Mouse (Mus musculus) liver, embryonic 13.5 days (tissue): ENCODE measurements around the gene Spire2. TPM values are rescaled to one million over a fixed set of nuclear protein-coding genes. Genes with fewer than 3 reads are reported as not detected.

Experiments used
- ATAC-seq: fragments of 200-750 bp; cut with Nextera tagmentation; 2 replicates; pipeline ENCODE4 v1.8.0; 2017; ENCODE audit warnings: low read depth, mild to moderate bottlenecking, moderate number of reproducible peaks, moderate library complexity
- DNase-seq: peaks from one replicate; pipeline ENCODE4 v3.0.0; 2022
- H3K27ac ChIP-seq: fragments of 300-500 bp; sonication (generic); 2 replicates; pipeline ENCODE4 v1.5.1; 2015; ENCODE audit warnings: moderate library complexity, mild to moderate bottlenecking, inconsistent platforms
- H3K27me3 ChIP-seq: fragments of 300-500 bp; sonication (generic); 2 replicates; pipeline ENCODE4 v1.6.1; 2015; ENCODE audit warnings: mild to moderate bottlenecking, inconsistent platforms
- H3K36me3 ChIP-seq: fragments of 300-500 bp; sonication (generic); 2 replicates; pipeline ENCODE4 v1.6.1; 2015; ENCODE audit warnings: mild to moderate bottlenecking, inconsistent platforms
- H3K4me1 ChIP-seq: fragments of 300-500 bp; sonication (generic); replicated peaks from 2 replicates; pipeline ENCODE4 v1.6.1; 2015; ENCODE audit warnings: inconsistent platforms
- H3K4me2 ChIP-seq: fragments of 300-500 bp; sonication (generic); 2 replicates; pipeline ENCODE4 v1.6.1; 2015; ENCODE audit warnings: inconsistent platforms, mild to moderate bottlenecking, moderate library complexity
- H3K4me3 ChIP-seq: fragments of 300-500 bp; sonication (generic); replicated peaks from 2 replicates; pipeline ENCODE4 v1.5.1; 2015; ENCODE audit warnings: mild to moderate bottlenecking, inconsistent platforms
- H3K9ac ChIP-seq: fragments of 300-500 bp; sonication (generic); 2 replicates; pipeline ENCODE4 v1.6.1; 2015; ENCODE audit warnings: mild to moderate bottlenecking, inconsistent platforms
- H3K9me3 ChIP-seq: fragments of 300-500 bp; sonication (generic); replicated peaks from 2 replicates; pipeline ENCODE4 v1.6.1; 2016; ENCODE audit warnings: inconsistent platforms
- WGBS: fragments of 180-500 bp; shearing (Covaris S2); methylation state at CpG from one replicate; pipeline ENCODE4 v1.1.7; 2015; ENCODE audit not compliant: insufficient replicate concordance; 5-methylcytosine and 5-hydroxymethylcytosine counted together
- polyA plus RNA-seq: library from polyadenylated mRNA; unstranded; fragments of >200 nt; fragmentation: Nextera tagmentation; extraction: Ambion mirVana; gene quantifications from 2 replicates; pipeline ENCODE4 v1.2.1, GENCODE M21; 2015

The Spire2 gene
- polyA plus RNA-seq, 1 experiment from 2014 or later, result 3.1 TPM

- peaks cover 19% of the 10 kb centered on the region for H3K27me3 ChIP-seq
- no peak overlapping the region for H3K27ac ChIP-seq
- no peak overlapping the region for H3K9ac ChIP-seq
- no peak overlapping the region for H3K4me3 ChIP-seq
- H3K4me1 ChIP-seq, result peaks cover 45% of the 10 kb centered on the region
- H3K4me2 ChIP-seq, result no peak overlapping the region
- H3K36me3 ChIP-seq, result no peaks in the 10 kb centered on the region
- DNase-seq (no peak), ATAC-seq (no peak)
- WGBS, result 75% methylated on average over 4 of the region's 4 CpGs
- no peaks in the 10 kb centered on the region for H3K9me3 ChIP-seq
These were observed 16.6 kb downstream of the Spire2 start for GRCm38 (mm10) chr8:123349073-123349472.

GRCm38 (mm10) chr8:123352118-123352517 lies 19.6 kb downstream of the Spire2 start:
- H3K9me3 ChIP-seq, result no peaks in the 10 kb centered on the region
- DNase-seq (no peak), ATAC-seq (no peak)
- WGBS, result 71% methylated on average over 12 of the region's 12 CpGs
- H3K4me3 ChIP-seq, result no peak overlapping the region
- no peak overlapping the region for H3K4me2 ChIP-seq
- H3K27me3 ChIP-seq, result peaks cover 39% of the 10 kb centered on the region
- H3K4me1 ChIP-seq, result peaks cover 19% of the 10 kb centered on the region
- no peaks in the 10 kb centered on the region for H3K36me3 ChIP-seq
- H3K27ac ChIP-seq, result no peak overlapping the region
- no peak overlapping the region for H3K9ac ChIP-seq

DNA sequence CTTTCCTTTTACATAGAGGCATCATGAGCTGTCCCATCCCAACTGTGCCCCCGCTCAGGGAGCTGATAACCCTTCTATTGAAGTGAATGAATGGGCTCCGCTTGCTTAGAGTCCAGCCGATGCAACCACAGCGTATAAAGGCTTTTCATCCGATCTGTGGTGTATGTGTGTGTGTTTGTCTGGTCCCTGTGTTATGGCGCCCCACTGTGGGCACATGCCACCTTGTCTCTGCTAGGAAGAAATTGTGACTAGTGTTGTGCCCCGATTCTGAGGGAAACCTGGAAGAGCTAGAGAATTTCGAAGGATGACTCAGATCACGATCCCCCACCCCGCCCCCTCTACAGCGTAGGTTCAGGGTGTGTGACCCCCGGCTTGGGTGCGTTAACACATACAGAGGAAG lies 20.3 kb downstream of the Spire2 start:
- Histone ChIP-seq H3K27me3 (peaks cover 39% of the 10 kb centered on the region), H3K4me3 (no peak overlapping the region), H3K9me3 (no peaks in the 10 kb centered on the region), H3K36me3 (no peaks in the 10 kb centered on the region), H3K4me1 (peaks cover 13% of the 10 kb centered on the region), H3K9ac (no peak overlapping the region), H3K4me2 (no peak overlapping the region), H3K27ac (no peak overlapping the region)
- DNase-seq (no peak), ATAC-seq (no peak)
- 51% methylated on average over 13 of the region's 13 CpGs for WGBS

GRCm38 (mm10) chr8:123353216-123353615 lies 20.7 kb downstream of the Spire2 start:
- Histone ChIP-seq H3K27me3 (peaks cover 39% of the 10 kb centered on the region), H3K4me1 (peaks cover 8% of the 10 kb centered on the region), H3K4me2 (no peak overlapping the region), H3K9me3 (no peaks in the 10 kb centered on the region), H3K4me3 (no peak overlapping the region), H3K27ac (no peak overlapping the region), H3K36me3 (no peaks in the 10 kb centered on the region), H3K9ac (no peak overlapping the region)
- DNase-seq, result no peak
- WGBS, result 53% methylated on average over 11 of the region's 11 CpGs
- no peak for ATAC-seq

DNA sequence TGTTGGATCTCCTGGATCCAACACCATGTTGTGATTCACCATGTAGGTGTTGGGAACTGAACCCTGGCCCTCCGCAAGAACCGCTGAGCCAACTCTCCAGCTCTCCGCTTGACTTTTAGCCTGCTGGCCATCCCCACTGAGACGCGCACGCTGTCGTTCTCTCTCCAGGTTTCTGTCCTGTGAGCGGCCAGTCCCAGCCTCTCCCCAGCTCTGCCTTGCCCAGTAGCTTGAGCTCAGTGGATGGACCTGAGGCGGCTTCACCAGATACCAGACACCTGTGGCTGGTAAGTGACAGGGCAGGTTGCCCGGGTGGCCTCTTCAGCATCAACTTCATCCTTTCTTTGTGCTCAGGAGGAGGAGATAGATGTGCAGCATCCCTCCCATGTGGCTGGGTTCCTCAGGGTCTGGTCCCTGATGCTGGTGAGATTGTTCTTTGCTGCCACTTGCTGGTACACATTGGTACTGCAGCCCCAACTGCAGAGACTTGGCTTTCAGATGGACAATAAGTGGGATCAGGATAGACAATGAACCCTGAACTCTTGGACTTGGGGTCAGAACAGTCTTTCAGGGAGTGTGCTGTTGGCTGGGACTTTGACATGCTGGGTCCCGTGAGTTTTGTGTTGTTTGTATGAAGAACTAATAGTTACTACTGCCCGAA lies 28.7 kb downstream of the Spire2 start:
- peak; percentile 42; the same call in 1 of the 2 replicates for ATAC-seq
- H3K4me3 ChIP-seq, result no peak overlapping the region
- no peaks in the 10 kb centered on the region for H3K36me3 ChIP-seq
- H3K27me3 ChIP-seq, result 0 out of 2 replicates have a peak, but pooled peaks cover under 1% of the 10 kb centered on the region
- WGBS, result 41% methylated on average over 12 of the region's 12 CpGs
- no peak overlapping the region for H3K27ac ChIP-seq
- no peak overlapping the region for H3K9ac ChIP-seq
- no peak overlapping the region for H3K4me2 ChIP-seq
- H3K4me1 ChIP-seq, result no peaks in the 10 kb centered on the region
- H3K9me3 ChIP-seq, result no peaks in the 10 kb centered on the region
- DNase-seq, result peak; percentile 23

- Histone ChIP-seq H3K27ac (peak within 1 kb of the TSS; percentile 93), H3K27me3 (no peaks in the 10 kb centered on the region), H3K36me3 (peaks cover 17% of the 10 kb centered on the region), H3K4me1 (peaks cover 37% of the 10 kb centered on the region), H3K9ac (peak within 1 kb of the TSS; percentile 91), H3K9me3 (no peaks in the 10 kb centered on the region), H3K4me2 (peak within 1 kb of the TSS; percentile 92), H3K4me3 (peak within 1 kb of the TSS; percentile 87)
- DNase-seq (peak; percentile 88), ATAC-seq (peak; percentile 87)
- WGBS, result under 1% methylated on average over 75 of the region's 75 CpGs
These were observed 41.1 kb downstream of the Spire2 start, which contains the start of gene Tcf25 for GRCm38 (mm10) chr8:123373403-123374238. TSS of gene Tcf25 (plus strand) at chr8:123373753.

GRCm38 (mm10) chr8:123374239-123374578 lies 41.7 kb downstream of the Spire2 start:
- Histone ChIP-seq H3K4me3 (peak overlapping the region; percentile 87), H3K9ac (peak overlapping the region; percentile 91), H3K4me2 (peak overlapping the region; percentile 92), H3K4me1 (peaks cover 37% of the 10 kb centered on the region), H3K27ac (peak overlapping the region; percentile 93), H3K9me3 (no peaks in the 10 kb centered on the region), H3K27me3 (no peaks in the 10 kb centered on the region), H3K36me3 (peaks cover 17% of the 10 kb centered on the region)
- peak; percentile 91 for DNase-seq
- ATAC-seq, result peak; percentile 74
- WGBS, result under 1% methylated on average over 20 of the region's 20 CpGs

DNA sequence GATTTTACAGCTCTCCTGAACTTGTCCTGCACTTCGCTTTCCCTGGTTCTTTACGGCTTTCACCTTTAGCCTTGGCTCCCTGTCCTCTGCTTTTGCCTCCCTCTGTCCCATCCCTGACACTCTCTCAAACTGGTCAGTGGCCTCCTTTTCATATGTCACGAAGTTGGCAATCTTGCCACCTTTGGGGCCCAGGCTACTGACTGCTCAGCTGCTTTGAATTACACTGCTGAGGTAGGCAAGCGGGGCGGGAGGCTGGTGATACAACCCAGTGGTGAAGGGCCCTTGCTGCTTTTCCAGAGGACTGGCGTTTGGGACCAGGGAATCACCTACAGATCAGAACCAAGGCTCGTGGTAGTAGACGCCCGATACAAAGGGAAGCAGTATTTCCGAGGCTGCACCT lies 43.2 kb downstream of the Spire2 start:
- Histone ChIP-seq H3K4me1 (peaks cover 33% of the 10 kb centered on the region), H3K4me3 (no peak overlapping the region), H3K27ac (no peak overlapping the region), H3K9ac (0 out of 2 replicates have a peak overlapping the region, but pooled peaks have one; percentile 91), H3K36me3 (peaks cover 24% of the 10 kb centered on the region), H3K9me3 (no peaks in the 10 kb centered on the region), H3K27me3 (no peaks in the 10 kb centered on the region), H3K4me2 (no peak overlapping the region)
- DNase-seq (no peak), ATAC-seq (no peak)
- 85% methylated on average over 10 of the region's 10 CpGs for WGBS

DNA sequence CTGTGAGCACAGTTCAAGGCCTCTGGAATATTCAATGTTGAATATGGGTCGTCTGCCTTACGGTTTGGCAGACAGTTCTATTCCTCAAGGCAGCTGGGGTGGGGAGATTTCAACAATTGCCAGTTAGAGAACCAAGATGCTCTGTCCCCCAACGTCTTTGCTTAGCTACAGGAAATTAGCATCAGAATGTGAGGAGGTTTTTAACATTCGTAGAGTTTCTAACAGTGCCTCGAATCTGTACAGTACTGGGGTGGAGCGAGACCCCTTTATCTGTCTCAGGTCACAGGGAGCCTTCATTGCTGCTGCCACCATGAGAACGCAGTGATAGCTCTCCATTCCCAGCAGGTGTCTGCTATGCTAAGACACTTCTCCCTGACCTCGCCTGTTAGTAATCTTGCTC lies 43.6 kb downstream of the Spire2 start:
- no peak overlapping the region for H3K27ac ChIP-seq
- H3K9me3 ChIP-seq, result no peaks in the 10 kb centered on the region
- H3K4me1 ChIP-seq, result peaks cover 33% of the 10 kb centered on the region
- H3K4me3 ChIP-seq, result no peak overlapping the region
- H3K9ac ChIP-seq, result no peak overlapping the region
- ATAC-seq (no peak), DNase-seq (no peak)
- WGBS, result 70% methylated on average over 8 of the region's 8 CpGs
- H3K36me3 ChIP-seq, result peaks cover 28% of the 10 kb centered on the region
- no peaks in the 10 kb centered on the region for H3K27me3 ChIP-seq
- H3K4me2 ChIP-seq, result no peak overlapping the region

GRCm38 (mm10) chr8:123381711-123382110 lies 49.2 kb downstream of the Spire2 start:
- DNase-seq (no peak), ATAC-seq (no peak)
- no peak overlapping the region for H3K27ac ChIP-seq
- no peaks in the 10 kb centered on the region for H3K27me3 ChIP-seq
- no peak overlapping the region for H3K9ac ChIP-seq
- H3K9me3 ChIP-seq, result no peaks in the 10 kb centered on the region
- no peak overlapping the region for H3K4me2 ChIP-seq
- H3K36me3 ChIP-seq, result peaks cover 71% of the 10 kb centered on the region
- H3K4me3 ChIP-seq, result no peak overlapping the region
- H3K4me1 ChIP-seq, result no peaks in the 10 kb centered on the region
- 82% methylated on average over 4 of the region's 4 CpGs for WGBS

DNA sequence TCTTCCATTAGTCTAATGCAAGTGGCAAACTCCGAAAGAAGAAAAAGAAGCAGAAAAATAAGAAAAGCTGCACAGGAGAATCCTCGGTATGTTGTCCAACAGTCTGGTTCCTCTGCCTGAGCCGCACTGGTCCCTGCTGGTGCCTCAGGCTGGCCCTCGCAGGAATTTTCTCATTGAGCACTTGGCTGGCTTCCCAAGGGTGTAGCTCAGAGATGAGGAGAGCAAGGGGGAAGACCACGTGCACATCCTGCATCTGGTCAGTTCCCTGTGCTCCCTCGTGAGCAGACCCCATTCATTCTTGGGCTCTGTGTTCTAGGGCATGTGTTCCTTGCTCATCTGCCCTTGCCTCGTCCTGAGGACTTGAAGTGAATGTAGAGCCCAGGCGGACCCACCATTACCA lies 50.0 kb downstream of the Spire2 start:
- Histone ChIP-seq H3K4me1 (no peaks in the 10 kb centered on the region), H3K9me3 (no peaks in the 10 kb centered on the region), H3K4me2 (no peak overlapping the region), H3K9ac (no peak overlapping the region), H3K36me3 (peaks cover 79% of the 10 kb centered on the region), H3K4me3 (no peak overlapping the region), H3K27me3 (no peaks in the 10 kb centered on the region), H3K27ac (no peak overlapping the region)
- 85% methylated on average over 8 of the region's 8 CpGs for WGBS
- DNase-seq, result no peak
- no peak for ATAC-seq
